Mouse (Mus musculus) megakaryocyte, adult 5-6 weeks (primary cell): ENCODE data around the gene Vwa5b1. TPM values are rescaled to one million over a fixed set of nuclear protein-coding genes. Genes with fewer than 3 reads are reported as not detected.

Source experiments
- ATAC-seq: 2 replicates; pipeline ENCODE4 v1.8.0; 2016; ENCODE audit warnings: mild to moderate bottlenecking, inconsistent platforms; ENCODE audit not compliant: poor library complexity, severe bottlenecking
- total RNA-seq, 2 experiments: library from RNA; stranded (forward) in 1 of 2; stranded (reverse) in 1 of 2; fragments of 153-499, 151-499 nt in 1 of 2; fragments of 221-1000, 200-1000 nt in 1 of 2; gene quantifications; 2 replicates each; pipeline versions ENCODE4 v1.2.3 to v1.2.4; 2015 to 2017

The Vwa5b1 gene
- total RNA-seq, 2 experiments from 2014 or later: not detected

- no peak for ATAC-seq
These were observed 57.3 kb downstream of the Vwa5b1 start for GRCm38 (mm10) chr4:138578406-138578805.

GRCm38 (mm10) chr4:138576661-138577060 lies 59.0 kb downstream of the Vwa5b1 start:
- ATAC-seq: no peak

- ATAC-seq: no peak
These were observed 60.7 kb downstream of the Vwa5b1 start for GRCm38 (mm10) chr4:138574800-138575606.

GRCm38 (mm10) chr4:138569928-138570327 lies 65.8 kb downstream of the Vwa5b1 start:
- no peak for ATAC-seq

- no peak for ATAC-seq
These were observed 67.4 kb downstream of the Vwa5b1 start for GRCm38 (mm10) chr4:138568275-138568674.

GRCm38 (mm10) chr4:138561986-138562385 lies 73.7 kb downstream of the Vwa5b1 start:
- ATAC-seq: no peak

GRCm38 (mm10) chr4:138555531-138555930 lies 80.2 kb downstream of the Vwa5b1 start:
- no peak for ATAC-seq

GRCm38 (mm10) chr4:138554934-138555333 lies 80.8 kb downstream of the Vwa5b1 start:
- ATAC-seq: no peak

- no peak for ATAC-seq
These were observed 81.4 kb downstream of the Vwa5b1 start for GRCm38 (mm10) chr4:138554302-138554701.

GRCm38 (mm10) chr4:138553516-138553933 lies 82.2 kb downstream of the Vwa5b1 start:
- no peak for ATAC-seq

GRCm38 (mm10) chr4:138553116-138553515 lies 82.6 kb downstream of the Vwa5b1 start:
- no peak for ATAC-seq

GRCm38 (mm10) chr4:138551601-138552000 lies 84.1 kb downstream of the Vwa5b1 start:
- no peak for ATAC-seq

GRCm38 (mm10) chr4:138550557-138550956 lies 85.1 kb downstream of the Vwa5b1 start:
- no peak for ATAC-seq

GRCm38 (mm10) chr4:138548960-138549359 lies 86.7 kb downstream of the Vwa5b1 start:
- no peak for ATAC-seq

- ATAC-seq: no peak
These were observed 87.5 kb downstream of the Vwa5b1 start for GRCm38 (mm10) chr4:138548124-138548561.

GRCm38 (mm10) chr4:138547556-138547955 lies 88.1 kb downstream of the Vwa5b1 start:
- no peak for ATAC-seq

GRCm38 (mm10) chr4:138547041-138547440 lies 88.6 kb downstream of the Vwa5b1 start:
- no peak for ATAC-seq

GRCm38 (mm10) chr4:138546241-138546640 lies 89.4 kb downstream of the Vwa5b1 start:
- no peak for ATAC-seq

- no peak for ATAC-seq
These were observed 92.5 kb downstream of the Vwa5b1 start for GRCm38 (mm10) chr4:138543177-138543576.

GRCm38 (mm10) chr4:138538084-138538449 lies 97.6 kb downstream of the Vwa5b1 start:
- no peak for ATAC-seq

- ATAC-seq: no peak
These were observed 98.2 kb downstream of the Vwa5b1 start for GRCm38 (mm10) chr4:138537210-138538083.

- ATAC-seq: no peak
These were observed 100.1 kb downstream of the Vwa5b1 start for GRCm38 (mm10) chr4:138535610-138536009.
